In the genomic region with DNA sequence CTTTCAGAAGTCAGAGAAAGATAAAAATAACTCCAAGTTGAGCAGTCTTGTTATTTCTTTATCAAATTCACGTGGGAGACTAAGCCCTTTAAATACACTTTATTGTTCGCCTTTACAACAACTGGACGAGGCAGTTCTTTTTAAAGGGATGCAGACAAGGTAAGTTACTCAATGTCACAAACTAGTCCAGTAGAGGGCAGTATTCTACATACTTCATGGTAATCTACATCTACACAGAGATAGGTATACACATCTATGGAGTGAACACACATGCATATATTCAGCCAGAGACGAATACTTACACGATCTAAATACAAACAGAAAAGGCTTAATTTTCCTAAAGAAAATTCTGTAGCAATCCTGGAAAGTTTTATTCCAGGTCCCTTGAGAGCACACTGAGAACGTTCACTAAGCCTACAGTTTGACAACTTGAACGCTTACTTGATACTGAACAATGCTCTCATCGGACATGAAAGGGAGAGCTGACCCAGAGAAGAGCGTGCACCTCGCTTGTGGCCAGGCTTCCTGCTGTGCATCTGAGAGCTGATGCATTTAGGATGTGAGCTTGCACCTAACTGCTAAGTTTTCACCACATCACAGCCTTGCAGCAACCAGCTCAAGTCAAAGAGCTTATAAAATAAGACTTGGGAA, we compare ENCODE assay signal across 8 mouse cellular contexts. TPM values are rescaled to one million over a fixed set of nuclear protein-coding genes. Genes with fewer than 3 reads are reported as not detected.
DNase-seq lines count a peak whose midpoint lies in the region; ATAC-seq and TF ChIP-seq lines count a peak whose summit lies in the region.

No protein-coding gene starts in this region.

- TF ChIP-seq CTCF in intestine, postnatal 0 days (IDR thresholded peaks at IDR 0.05; ENCODE audit: low read depth), result peak; percentile 75

- peaks cover 17% of the 10 kb centered on the region; the same call in 1 of the 2 replicates for H3K36me3 ChIP-seq in intestine, postnatal 0 days (ENCODE audit: control insufficient read depth, insufficient read depth)
- H3K36me3 ChIP-seq in heart, embryonic 11.5 days (ENCODE audit: control insufficient read depth, insufficient read depth, low read length), result no peaks in the 10 kb centered on the region

- DNase-seq in kidney, adult 9 months, result peak; percentile 78
- DNase-seq in kidney, postnatal 4 days, result no peak
- peak; percentile 78 for DNase-seq in ES-CJ7 (ENCODE audit: low read depth, low spot score)
- peak; percentile 40 to 81 for DNase-seq in cerebellum, postnatal 10 days
- DNase-seq in retina, embryonic 14.5 days (ENCODE audit: low spot score), result peak; percentile 90
- DNase-seq in adrenal gland, postnatal 25 days, result no peak

- no peaks in the 10 kb centered on the region for H3K27me3 ChIP-seq in intestine, postnatal 0 days (replicated peaks; ENCODE audit: control insufficient read depth, insufficient read depth, low read length)
- no peaks in the 10 kb centered on the region for H3K27me3 ChIP-seq in heart, embryonic 11.5 days (ENCODE audit: control insufficient read depth, insufficient read depth, low read length)

- ATAC-seq in intestine, postnatal 0 days, result no peak
- no peak for ATAC-seq in heart, embryonic 11.5 days (replicated peaks; ENCODE audit: insufficient number of reproducible peaks, low FRiP score, low TSS enrichment)

- no peaks in the 10 kb centered on the region for H3K4me1 ChIP-seq in intestine, postnatal 0 days (replicated peaks; ENCODE audit: control insufficient read depth, insufficient read depth, low read length)
- no peaks in the 10 kb centered on the region for H3K4me1 ChIP-seq in heart, embryonic 11.5 days (ENCODE audit: control insufficient read depth, insufficient read depth, low read length)

- H3K4me2 ChIP-seq in intestine, postnatal 0 days (replicated peaks; ENCODE audit: low read depth), result no peak overlapping the region
- H3K4me2 ChIP-seq in heart, embryonic 11.5 days, result no peak overlapping the region

- no peak overlapping the region for H3K4me3 ChIP-seq in intestine, postnatal 0 days (ENCODE audit: low read depth, low read length)
- H3K4me3 ChIP-seq in heart, embryonic 11.5 days (ENCODE audit: low read depth, low read length), result no peak overlapping the region

- 40% methylated on average over 10 of the region's 10 CpGs for WGBS in intestine, postnatal 0 days
- WGBS in heart, embryonic 11.5 days (ENCODE audit: insufficient replicate concordance), result 40% methylated on average over 10 of the region's 10 CpGs

- H3K9ac ChIP-seq in intestine, postnatal 0 days (ENCODE audit: low read depth, low read length), result no peak overlapping the region
- H3K9ac ChIP-seq in heart, embryonic 11.5 days (ENCODE audit: low read depth, low read length), result no peak overlapping the region

- H3K9me3 ChIP-seq in intestine, postnatal 0 days (ENCODE audit: control insufficient read depth), result no peaks in the 10 kb centered on the region
- no peaks in the 10 kb centered on the region for H3K9me3 ChIP-seq in heart, embryonic 11.5 days (replicated peaks; ENCODE audit: control insufficient read depth, low read length)

- no peak overlapping the region for H3K27ac ChIP-seq in intestine, postnatal 0 days (ENCODE audit: low read depth, low read length)
- no peak overlapping the region for H3K27ac ChIP-seq in heart, embryonic 11.5 days (ENCODE audit: low read depth, low read length)

RNA-seq across cellular contexts. Expression of a gene that starts 24.3 kb away (rescaled TPM):
- polyA plus RNA-seq in intestine, postnatal 0 days (2015; fragmentation: Nextera tagmentation; extraction: Ambion mirVana), result 120 and 150 TPM in 2 replicates
- 10.9 and 11.7 TPM in 2 replicates for total RNA-seq in adrenal gland, postnatal 25 days (2021)
- polyA plus RNA-seq in heart, embryonic 11.5 days (2014; fragmentation: Nextera tagmentation; extraction: Ambion mirVana), result 12.9 and 14.0 TPM in 2 replicates

Comparison
In these comparisons a context has a peak if more than half of its experiments do, and no peak if none do; other contexts are left out.
1. DNase-seq: peak in kidney, adult 9 months (single experiment), ES-CJ7 (single experiment), cerebellum, postnatal 10 days (2 of 2) and retina, embryonic 14.5 days (single experiment); none in kidney, postnatal 4 days (0 of 2) and adrenal gland, postnatal 25 days (single experiment).